Mouse (Mus musculus): Measurements from ENCODE around the gene Larp1. TPM values are rescaled to one million over a fixed set of nuclear protein-coding genes. Genes with fewer than 3 reads are reported as not detected.

The Larp1 gene
- total RNA-seq, 2 experiments from 2014 or later, result 86.2 to 86.3 TPM

DNA sequence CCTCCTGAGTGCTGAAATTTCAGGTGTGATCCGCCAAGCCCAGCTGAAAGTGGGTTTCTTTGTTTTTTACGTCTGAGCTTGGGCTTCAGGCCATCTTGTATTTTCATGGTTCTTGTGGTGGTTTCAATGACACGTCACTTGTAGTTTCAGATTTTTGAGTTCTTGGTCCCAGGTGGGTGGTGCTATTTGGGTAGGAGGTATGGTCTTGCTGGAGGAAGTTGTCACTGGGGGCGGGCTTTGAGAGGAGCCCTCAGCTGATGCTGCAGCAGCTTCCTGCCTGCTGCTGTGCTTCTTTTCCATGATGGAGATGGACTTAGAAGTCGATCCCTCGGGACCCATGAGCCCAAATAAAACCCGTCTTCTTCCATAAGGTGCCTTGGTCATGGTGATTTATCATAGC lies 22.0 kb upstream of the Larp1 start:
- intact Hi-C loops (cut with DNase I), result no loop called here
- DNase-seq (ENCODE audit: low spot score in 2 of 2), result no peak

DNA sequence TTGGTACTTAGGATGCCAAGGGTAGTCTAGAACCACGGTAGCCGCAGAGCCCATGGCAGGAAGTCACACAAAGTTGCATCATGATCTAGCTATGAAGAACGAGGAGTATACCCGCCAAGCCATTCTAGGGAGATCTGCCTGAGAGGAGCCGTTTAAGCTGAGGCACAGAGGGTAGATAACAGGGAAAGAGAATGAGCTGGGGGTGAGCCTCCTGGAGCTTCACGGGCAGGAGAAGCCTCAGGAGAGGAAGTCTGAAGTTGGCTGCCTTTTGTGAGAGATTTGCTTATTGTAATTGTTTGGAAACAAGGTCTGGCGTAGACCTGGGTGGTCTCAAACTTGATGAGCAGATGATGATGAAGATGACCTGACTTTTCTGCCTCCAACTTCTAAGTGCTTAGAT lies 10.7 kb upstream of the Larp1 start:
- no peak for DNase-seq (ENCODE audit: low spot score in 2 of 2)
- intact Hi-C loops (cut with DNase I), result no loop called here

DNA sequence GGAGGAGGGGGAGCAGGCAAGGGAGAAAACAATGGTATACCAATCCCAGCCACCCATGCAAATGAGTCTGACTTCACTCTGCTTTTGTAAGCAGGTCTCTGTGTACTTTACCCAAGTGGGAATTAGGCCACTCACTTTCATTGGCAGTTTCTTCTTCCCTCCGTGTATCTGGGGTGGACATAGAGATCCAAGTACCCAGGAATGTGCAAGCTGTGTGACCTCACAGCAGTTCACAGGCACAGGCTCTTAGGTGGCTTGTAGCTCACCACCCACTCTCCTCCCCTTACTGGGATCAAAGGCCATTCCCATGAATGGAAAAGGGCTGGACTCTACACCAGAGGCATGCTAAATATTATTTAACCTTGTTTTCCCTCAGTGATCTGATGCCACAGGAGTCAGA lies 10.0 kb upstream of the Larp1 start:
- intact Hi-C loops (cut with DNase I), result no loop called here
- DNase-seq (ENCODE audit: low spot score in 2 of 2), result peak in 1 of 2 experiments; percentile 27

DNA sequence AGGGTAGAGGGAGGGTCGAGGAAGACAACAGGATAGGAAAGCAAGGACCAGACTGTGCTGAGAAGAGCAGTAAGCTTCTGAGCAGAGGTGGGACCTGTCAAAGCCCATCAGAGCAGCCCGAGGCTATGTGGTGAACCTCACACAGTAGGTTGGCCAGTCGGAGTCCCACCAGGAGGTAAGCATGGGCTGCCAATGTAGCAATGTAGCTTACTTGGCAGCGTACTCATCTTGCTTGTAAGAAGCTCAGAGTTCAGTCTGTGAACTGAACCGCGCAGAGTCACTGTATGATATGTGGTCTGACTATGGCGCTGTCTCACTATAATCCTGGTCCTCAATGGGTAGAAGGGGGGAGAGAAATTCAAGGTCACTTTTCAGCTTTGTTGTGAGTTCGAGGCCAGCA lies 5.7 kb upstream of the Larp1 start:
- intact Hi-C loops (cut with DNase I), result no loop called here
- no peak for DNase-seq (ENCODE audit: low spot score in 2 of 2)

DNA sequence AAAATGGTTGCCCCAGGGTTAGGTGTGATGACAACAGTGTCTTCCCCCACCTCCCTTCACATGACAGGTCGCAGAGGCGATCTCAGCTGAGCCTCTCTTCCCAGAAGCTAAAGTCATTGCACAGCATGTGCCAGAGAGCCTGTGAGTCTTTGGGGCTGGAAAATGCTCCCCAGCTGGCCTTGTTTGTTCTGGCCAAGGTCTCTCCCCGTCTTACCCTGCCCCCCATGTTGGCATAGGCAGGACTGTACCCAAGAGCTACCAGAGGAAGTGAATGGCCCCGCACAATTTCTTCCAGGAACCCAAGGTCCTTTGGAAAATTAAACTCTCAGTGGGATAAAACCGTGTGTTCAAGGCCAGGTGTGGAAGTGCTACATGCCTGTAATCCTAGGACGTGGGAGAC lies 5.1 kb upstream of the Larp1 start:
- intact Hi-C loops (cut with DNase I), result no loop called here
- no peak for DNase-seq (ENCODE audit: low spot score in 2 of 2)

DNA sequence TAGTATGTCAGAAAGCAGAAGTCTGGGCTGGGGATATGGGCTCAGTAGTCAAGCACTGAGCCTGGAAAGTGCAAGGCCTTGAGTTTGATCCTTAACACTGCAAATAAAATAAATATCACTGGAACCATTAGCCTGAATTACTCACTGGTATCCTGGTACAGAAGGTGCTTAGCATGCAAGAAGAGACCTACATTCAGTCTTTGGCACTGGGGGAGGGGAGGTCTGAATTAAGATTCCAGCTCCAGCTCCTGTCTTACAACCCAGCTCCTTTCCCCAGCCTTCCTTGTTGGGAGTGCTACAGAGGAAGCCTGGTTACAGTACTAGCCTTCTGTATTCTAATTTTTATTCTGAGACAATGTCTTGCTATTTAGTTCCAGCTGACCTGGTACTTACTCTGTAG lies 3.8 kb upstream of the Larp1 start:
- DNase-seq (ENCODE audit: low spot score in 2 of 2), result peak in 1 of 2 experiments; percentile 50
- intact Hi-C loops (cut with DNase I), result loop anchor here (5.0 kb wide), 3 partner anchors 42 to 97 kb away; partner anchors contain the start of gene Cnot8

DNA sequence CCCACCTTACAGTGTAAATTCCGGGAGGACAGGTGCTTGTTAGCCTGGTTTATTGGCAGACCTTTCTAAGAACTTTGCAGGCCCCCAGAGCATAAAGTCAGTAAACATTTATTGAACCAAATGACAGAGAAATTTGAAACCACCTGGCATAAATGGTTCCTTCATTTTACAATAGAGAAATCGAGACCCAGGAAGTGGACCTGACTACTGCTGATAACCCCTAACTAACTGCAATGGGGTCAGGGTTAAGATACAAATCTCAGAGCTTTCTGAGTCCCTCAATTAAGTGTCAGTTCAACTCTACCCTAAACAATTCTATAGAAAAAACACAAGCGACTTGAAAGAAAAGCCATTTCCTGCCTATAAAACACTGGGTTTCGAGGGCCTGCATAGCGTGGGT lies 851 bp upstream of the Larp1 start:
- intact Hi-C loops (cut with DNase I), result loop anchor here (5.0 kb wide), 3 partner anchors 39 to 94 kb away; partner anchors contain the start of gene Cnot8
- no peak for DNase-seq (ENCODE audit: low spot score in 2 of 2)

DNA sequence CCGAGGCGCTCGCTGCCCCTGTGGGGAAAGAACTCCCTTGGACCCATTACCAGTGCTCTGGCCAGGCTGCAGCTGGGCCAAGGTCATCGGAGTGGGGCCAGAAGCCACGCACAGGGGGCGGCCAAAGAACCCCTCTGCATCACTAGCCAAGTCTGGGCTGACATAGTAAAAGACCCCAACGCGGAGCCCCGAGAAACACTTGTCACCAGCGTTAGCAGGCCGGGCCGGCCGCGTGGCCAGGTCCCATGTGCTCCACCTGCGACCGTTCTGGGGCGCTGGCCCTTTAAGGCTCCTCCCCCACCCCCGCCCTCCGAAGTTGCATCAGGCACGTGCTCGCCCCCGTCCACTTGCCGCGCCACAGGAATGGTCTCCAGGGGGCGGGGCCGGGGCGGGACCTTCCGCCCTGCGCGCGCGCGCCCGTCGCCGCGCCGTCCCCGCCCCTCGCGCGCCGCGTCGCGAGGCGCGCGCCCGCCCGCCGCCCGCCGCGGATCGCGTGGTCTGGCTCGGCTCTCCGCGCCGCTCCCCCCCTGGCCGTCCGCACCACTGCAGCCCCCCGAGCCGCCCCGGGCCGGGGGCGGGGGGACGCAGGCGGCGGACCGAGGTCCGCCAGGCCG lies 320 bp upstream of the Larp1 start:
- intact Hi-C loops (cut with DNase I), result loop anchor here (5.0 kb wide), 3 partner anchors 39 to 94 kb away; partner anchors contain the start of gene Cnot8

DNA sequence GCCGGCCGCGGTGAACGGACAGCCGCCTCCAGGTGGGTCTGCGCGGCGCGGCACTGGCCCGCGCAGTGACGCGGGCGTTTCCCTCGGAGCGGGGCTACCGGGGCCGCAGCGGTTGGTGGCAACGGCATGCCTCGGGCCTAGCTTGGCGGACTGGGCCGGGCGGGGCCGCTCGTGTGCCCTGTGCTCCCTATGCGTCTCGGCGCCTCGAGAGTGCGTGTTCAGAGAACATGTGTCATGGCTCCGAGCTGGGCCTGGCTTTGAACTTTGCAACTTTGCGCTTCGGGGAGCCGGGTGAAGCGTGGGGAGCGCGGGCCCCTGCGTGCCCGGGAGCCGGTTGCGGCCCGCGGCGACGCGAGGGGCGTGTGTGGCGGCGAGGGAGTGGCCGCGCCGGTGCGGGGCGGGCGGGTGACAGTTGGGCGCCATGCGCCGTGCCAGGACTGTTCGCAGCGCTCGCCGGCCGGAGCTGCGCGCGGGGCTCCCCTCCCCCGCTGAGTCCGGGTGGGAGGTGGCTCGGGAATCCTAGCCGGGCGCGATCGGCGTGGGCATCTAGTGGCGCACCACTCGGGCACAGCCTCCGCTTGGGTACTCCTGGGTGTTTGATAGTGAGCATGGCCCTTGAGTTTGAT lies 765 bp downstream of the Larp1 start:
- peak; percentile 28 to 63 for DNase-seq (ENCODE audit: low spot score in 2 of 2)
- intact Hi-C loops (cut with DNase I), result loop anchor here (5.0 kb wide), 3 partner anchors 38 to 93 kb away; partner anchors contain the start of gene Cnot8

More for the DNA sequence above, 320 bp upstream of the Larp1 start:
- peak; percentile 75 to 83 for DNase-seq (ENCODE audit: low spot score in 2 of 2)

DNA sequence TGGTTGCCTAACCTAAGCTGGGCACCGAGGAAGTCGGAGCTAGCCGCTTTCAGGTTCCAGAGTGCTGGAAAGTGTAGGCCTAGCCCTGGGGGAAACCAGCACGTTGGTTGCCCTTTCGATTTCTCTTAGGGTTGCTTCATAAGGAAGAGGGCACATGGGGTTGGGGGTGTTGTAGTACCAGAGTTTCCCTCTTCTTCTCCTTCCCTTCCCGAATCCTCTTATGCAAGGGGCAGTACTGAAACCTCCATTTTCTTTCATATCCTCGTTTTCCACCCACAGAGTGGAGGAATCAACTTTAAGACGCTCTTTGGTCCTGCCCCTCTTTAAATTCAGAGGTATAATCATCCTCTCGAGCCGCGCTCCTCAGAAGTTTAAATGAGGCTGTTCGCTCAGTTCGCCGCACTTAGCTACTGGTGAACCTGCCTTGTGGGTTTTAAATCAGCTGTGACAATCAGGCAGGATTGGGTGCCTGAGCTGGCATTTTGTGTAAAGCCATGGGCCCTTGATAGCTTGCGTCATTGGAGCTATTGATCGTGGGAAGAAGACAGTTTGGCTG lies 1.4 kb downstream of the Larp1 start:
- intact Hi-C loops (cut with DNase I), result no loop called here
- DNase-seq (ENCODE audit: low spot score in 2 of 2), result no peak

DNA sequence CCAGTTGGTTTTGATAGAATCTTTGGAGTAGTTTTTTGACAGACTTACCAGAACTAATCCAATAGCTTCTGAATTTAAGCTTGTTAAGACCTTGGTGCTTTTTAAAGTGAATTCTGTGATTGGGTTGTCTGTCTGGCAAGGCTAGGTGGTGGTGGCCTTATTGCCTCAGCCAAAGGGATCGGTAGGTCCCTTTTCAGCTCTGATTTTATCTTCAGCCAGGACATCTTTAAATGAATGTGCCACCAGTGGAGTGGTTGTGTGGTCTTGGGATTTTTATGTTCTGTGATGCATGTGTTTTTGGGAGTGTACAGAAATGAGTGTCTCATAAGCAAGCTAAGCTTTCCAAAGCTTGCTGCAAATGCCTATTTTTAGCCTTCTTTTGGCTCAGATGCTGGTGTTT lies 2.1 kb downstream of the Larp1 start:
- no peak for DNase-seq (ENCODE audit: low spot score in 2 of 2)
- intact Hi-C loops (cut with DNase I), result no loop called here

DNA sequence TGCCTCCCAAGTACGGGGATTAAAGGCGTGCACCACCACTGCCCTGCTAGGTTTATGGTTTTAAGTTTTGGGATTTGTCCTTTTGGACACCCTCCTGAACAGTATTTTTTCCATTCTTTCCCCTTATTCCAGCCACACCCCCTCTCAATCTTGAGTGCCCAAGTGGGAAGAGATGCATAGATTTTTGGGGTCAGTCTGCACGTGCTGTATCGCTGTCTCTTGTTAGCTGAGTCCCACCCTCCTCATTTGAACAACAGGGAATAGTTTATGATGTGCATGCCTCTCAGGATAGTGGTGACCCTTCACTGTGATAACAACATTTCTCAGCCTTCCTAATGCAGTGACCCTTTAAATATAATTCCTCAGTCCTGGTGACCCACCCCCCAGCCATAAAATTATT lies 2.9 kb downstream of the Larp1 start:
- intact Hi-C loops (cut with DNase I), result no loop called here
- DNase-seq (ENCODE audit: low spot score in 2 of 2), result no peak

DNA sequence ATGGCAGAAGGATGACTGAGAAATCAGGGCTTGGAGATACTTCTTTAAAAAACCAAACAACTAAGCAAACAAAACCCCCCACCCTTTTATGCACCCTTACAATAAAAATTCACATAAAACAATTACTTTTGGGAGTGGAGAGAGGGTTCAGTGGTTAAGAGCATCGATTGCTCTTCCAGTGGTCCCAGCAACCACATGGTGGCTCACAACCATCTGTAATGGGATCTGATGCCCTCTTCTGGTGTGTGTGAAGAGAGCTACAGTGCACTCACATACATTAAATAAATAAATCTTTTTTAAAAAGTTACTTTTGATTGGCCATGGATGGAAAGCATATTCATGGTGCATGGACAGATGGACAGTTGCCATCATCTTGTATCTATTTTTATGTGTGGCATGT lies 3.8 kb downstream of the Larp1 start:
- intact Hi-C loops (cut with DNase I), result no loop called here
- no peak for DNase-seq (ENCODE audit: low spot score in 2 of 2)

DNA sequence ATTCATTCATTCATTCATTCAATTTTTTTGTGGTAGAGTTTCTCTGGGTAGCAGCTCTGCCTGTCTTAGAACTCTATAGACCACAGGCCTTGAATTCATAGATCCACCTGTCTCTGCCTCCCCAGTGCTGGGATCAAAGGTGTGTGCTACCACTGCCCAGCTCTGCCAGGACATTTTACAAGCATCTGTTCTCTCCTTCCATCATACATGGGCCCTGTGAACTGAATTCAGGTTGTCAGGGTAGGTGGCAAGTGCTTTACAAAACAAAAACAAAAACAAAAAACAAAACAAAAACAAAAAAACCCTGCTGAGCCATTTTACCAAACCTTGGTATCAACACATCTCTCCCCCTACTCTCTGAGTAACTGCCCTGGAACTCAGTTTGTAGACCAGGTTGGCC lies 4.2 kb downstream of the Larp1 start:
- intact Hi-C loops (cut with DNase I), result no loop called here
- no peak for DNase-seq (ENCODE audit: low spot score in 2 of 2)

DNA sequence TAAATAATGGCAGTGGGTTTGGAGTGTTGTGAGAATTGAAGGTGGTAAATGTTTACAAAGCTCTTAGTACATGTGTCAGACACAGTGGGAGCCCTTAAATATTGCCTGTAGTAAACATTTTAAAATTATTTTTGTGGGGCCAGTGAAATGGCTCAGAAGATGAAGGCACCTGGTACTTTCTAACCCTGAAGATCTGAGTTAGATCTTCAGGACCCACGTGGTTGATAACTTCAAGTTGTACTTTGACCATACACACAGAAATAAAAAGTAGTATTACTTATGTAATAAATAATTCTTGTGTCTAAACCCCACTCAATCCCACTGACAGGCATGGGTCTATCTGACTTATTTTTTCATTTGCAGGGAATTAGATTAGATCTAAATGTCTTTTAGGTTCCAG lies 5.7 kb downstream of the Larp1 start:
- DNase-seq (ENCODE audit: low spot score in 2 of 2), result no peak
- intact Hi-C loops (cut with DNase I), result loop anchor here (5.0 kb wide), 1 partner anchor 43 kb away; no protein-coding TSS in a partner anchor

DNA sequence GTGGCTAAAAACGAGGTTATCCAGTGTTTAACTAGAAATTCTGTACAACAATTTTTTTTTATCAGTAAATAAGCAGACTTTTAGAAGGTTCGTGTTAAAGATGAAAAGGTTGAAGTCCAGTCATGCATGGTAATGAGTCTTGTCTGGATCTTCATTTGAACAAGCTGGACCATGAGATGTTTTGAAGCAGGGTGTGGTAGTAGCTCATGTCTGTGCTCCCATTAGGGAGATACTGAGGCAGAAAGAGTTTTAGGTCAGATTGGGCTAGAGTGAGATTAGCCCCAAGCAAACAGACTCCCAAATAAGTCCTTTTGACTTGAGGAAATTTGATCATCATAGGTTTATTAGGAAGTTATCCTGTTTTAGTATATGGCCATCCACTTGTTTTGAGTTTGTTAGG lies 6.5 kb downstream of the Larp1 start:
- intact Hi-C loops (cut with DNase I), result loop anchor here (5.0 kb wide), 1 partner anchor 42 kb away; no protein-coding TSS in a partner anchor
- no peak for DNase-seq (ENCODE audit: low spot score in 2 of 2)

DNA sequence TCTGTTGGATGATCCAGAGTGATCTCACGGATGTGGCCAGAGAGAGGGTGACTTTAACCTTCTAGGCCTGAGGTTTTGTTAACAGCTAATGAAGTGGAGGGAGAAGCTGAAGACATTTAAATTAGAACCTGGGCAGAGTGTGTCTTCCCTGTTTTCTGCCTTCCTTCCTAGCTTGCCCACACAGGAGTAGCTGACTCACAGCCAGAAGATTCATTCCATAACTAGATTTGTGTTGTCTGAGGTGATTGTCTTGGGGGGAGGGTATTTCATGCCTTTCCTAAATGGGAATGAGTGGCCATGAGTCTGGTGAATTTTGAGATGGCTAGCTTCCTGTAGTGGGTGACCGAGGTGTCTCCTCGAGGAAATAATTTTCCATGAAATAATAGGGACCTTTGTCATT lies 7.5 kb downstream of the Larp1 start:
- intact Hi-C loops (cut with DNase I), result loop anchor here (5.0 kb wide), 1 partner anchor 41 kb away; no protein-coding TSS in a partner anchor
- no peak for DNase-seq (ENCODE audit: low spot score in 2 of 2)

DNA sequence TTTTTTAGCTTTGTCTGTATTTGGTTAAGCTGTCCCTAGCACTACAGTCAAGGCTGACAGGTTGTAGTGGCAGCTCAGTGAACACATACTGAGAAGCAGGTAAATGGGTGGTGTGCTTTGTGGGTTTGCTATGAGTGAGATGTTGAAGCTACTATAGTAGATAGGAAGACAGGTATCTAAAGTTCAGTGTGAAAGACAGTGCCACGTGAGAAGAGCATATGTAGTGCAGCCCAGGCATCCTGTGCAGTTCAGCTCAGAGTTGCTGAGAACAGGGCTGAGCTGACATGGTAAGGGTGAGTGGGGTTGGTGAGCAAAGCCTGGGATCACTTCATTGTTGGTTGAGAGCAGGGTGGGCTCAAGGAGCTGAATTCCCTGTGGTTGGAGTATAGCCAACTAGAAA lies 8.6 kb downstream of the Larp1 start:
- intact Hi-C loops (cut with DNase I), result loop anchor here (5.0 kb wide), 1 partner anchor 40 kb away; no protein-coding TSS in a partner anchor
- no peak for DNase-seq (ENCODE audit: low spot score in 2 of 2)

DNA sequence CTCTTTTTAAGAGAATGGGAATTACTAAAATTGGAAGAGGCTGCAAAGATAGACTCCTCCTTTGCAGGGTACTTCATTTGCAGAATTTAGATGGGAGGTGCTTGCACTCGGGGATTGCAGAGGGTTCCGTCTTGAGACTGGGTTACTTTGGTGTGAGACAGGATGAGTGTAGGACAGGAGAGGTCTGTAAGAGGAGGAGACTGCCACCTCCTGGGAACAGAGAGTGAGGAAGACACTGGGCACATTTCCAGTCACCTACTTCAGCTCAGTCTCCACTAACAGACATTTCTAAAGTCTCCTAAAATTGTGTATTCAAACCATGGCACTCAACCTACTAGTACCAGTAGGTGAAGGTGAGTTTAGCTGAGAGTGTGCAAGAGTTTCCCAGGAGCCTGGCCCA lies 9.4 kb downstream of the Larp1 start:
- intact Hi-C loops (cut with DNase I), result loop anchor here (5.0 kb wide), 1 partner anchor 39 kb away; no protein-coding TSS in a partner anchor
- DNase-seq (ENCODE audit: low spot score in 2 of 2), result peak; percentile 26 to 27

DNA sequence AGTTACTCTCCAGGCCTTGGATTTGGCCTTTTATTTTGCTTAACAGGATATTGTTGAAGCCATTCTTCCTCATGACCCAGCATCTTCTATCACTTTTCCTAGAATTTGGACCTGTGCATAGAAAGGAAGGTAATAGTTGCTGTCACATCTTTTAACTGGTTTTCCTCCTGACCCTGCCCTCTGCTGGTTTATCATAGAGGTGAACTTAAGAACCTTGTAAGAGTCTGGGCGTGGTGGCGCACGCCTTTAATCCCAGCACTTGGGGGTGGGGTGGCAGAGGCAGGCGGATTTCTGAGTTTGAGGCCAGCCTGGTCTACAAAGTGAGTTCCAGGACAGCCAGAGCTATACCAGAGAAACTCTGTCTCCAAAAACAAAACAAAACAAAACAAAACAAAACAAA lies 9.8 kb downstream of the Larp1 start:
- no peak for DNase-seq (ENCODE audit: low spot score in 2 of 2)
- intact Hi-C loops (cut with DNase I), result loop anchor here (5.0 kb wide), 1 partner anchor 39 kb away; no protein-coding TSS in a partner anchor

DNA sequence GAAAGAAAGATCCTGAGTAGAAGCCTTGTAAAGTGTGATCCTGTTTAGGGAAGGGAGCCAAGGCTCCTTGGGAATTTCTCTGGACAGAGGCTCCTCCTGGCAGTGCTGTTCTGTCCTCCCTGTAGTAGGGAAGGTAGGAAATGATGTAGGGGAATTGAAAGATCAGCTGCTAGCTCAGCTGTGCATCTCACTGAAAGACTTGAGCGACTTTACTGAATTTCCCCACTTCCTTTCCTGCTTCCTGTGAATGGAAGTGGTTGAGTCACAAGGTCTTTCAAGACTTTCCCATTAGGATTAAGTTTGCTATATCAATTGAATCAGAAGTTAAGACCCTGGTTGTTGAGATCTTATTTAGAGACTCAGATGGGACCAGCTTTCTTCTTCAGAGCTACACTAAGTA lies 12.2 kb downstream of the Larp1 start:
- intact Hi-C loops (cut with DNase I), result no loop called here
- DNase-seq (ENCODE audit: low spot score in 2 of 2), result no peak
